Mouse (Mus musculus) myocyte (in vitro differentiated cells): ENCODE measurements around the gene Ms4a10.

Experiments used
- CEBPB ChIP-seq: IDR thresholded peaks from 2 replicates; pipeline ENCODE4 v1.6.1; 2011; ENCODE audit warnings: mild to moderate bottlenecking, moderate library complexity; ENCODE audit not compliant: poor library complexity, insufficient read depth, severe bottlenecking
- E2F4 ChIP-seq: IDR thresholded peaks from one replicate; pipeline ENCODE4 v1.6.1; 2011; ENCODE audit warnings: mild to moderate bottlenecking, control low read depth, moderate library complexity; ENCODE audit not compliant: insufficient read depth
- MAX ChIP-seq: IDR thresholded peaks from one replicate; pipeline ENCODE4 v1.6.1; 2011; ENCODE audit warnings: low read depth, mild to moderate bottlenecking, control low read depth
- MYOD1 ChIP-seq, 3 experiments: IDR thresholded peaks; one replicate each; pipeline ENCODE4 v1.6.1; 2011; ENCODE audit warnings: control low read depth in 2 of 3, low read depth in 2 of 3, mild to moderate bottlenecking in 2 of 3, moderate library complexity in 1 of 3; ENCODE audit not compliant: insufficient read length in 2 of 3, control insufficient read depth in 1 of 3
- MYOG ChIP-seq, 3 experiments: IDR thresholded peaks; one replicate each; pipeline ENCODE4 v1.6.1; 2011; ENCODE audit warnings: control low read depth in 2 of 3, low read depth in 2 of 3, mild to moderate bottlenecking in 2 of 3; ENCODE audit not compliant: insufficient read length in 2 of 3, control insufficient read depth in 1 of 3, insufficient read depth in 1 of 3
- POLR2A ChIP-seq: IDR thresholded peaks from one replicate; pipeline ENCODE4 v1.6.1; 2011; ENCODE audit warnings: low read depth, mild to moderate bottlenecking, control low read depth, moderate library complexity; ENCODE audit not compliant: insufficient read length
- POLR2AphosphoS2 ChIP-seq: IDR thresholded peaks from one replicate; pipeline ENCODE4 v1.6.1; 2011; ENCODE audit warnings: low read depth, control low read depth; ENCODE audit not compliant: insufficient read length
- SRF ChIP-seq: IDR thresholded peaks from one replicate; pipeline ENCODE4 v1.6.1; 2011; ENCODE audit warnings: low read depth; ENCODE audit not compliant: control insufficient read depth, insufficient read length
- TCF12 ChIP-seq: IDR thresholded peaks from one replicate; pipeline ENCODE4 v1.6.1; 2011; ENCODE audit warnings: mild to moderate bottlenecking, control low read depth; ENCODE audit not compliant: poor library complexity, insufficient read depth, severe bottlenecking
- TCF3 ChIP-seq: IDR thresholded peaks from one replicate; pipeline ENCODE4 v1.6.1; 2011; ENCODE audit warnings: low read depth, control low read depth; ENCODE audit not compliant: insufficient read length
- USF1 ChIP-seq: IDR thresholded peaks from one replicate; pipeline ENCODE4 v1.6.1; 2011; ENCODE audit warnings: low read depth, mild to moderate bottlenecking, control low read depth, moderate library complexity

DNA sequence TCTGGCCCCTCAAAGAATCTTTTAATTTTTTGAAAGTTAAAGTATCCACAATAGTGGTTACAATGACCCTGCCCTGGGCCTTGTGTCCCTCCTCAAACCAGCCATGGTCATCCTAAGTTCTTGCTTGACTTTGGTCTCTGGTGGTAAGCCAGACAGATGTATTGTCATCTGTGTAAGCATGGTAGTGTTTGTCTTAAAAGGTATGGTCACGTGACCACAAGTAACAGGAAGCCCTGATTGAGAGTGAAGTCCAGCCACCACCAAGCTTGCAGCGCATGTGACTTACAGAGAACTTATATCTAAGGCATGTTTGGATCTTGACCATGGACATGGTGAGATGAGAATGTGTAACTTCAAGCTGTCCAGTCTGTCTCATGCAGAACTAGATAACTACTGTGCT, 717 bp upstream of the Ms4a10 start:
- TF ChIP-seq POLR2A = no peak
- TF ChIP-seq POLR2AphosphoS2 = no peak
- TF ChIP-seq MYOD1 (IDR thresholded peaks at IDR 0.05; ENCODE audit: control insufficient read depth in 1 of 3, insufficient read length in 2 of 3, low read depth in 2 of 3) = no peak
- no peak for TF ChIP-seq E2F4
- TF ChIP-seq CEBPB = no peak
- no peak for TF ChIP-seq TCF12
- peak; percentile 70 for TF ChIP-seq USF1
- TF ChIP-seq MAX = no peak
- no peak for TF ChIP-seq SRF
- no peak for TF ChIP-seq MYOG (IDR thresholded peaks at IDR 0.05; ENCODE audit: control insufficient read depth in 1 of 3, insufficient read depth in 1 of 3, insufficient read length in 2 of 3, low read depth in 2 of 3)
- TF ChIP-seq TCF3 = no peak
